Mouse (Mus musculus): ENCODE measurements around the gene B4gat1. TPM values are rescaled to one million over a fixed set of nuclear protein-coding genes. Genes with fewer than 3 reads are reported as not detected.

The B4gat1 gene
- total and polyA plus RNA-seq, 3 experiments = 6.9 to 9.6 TPM; not detected in 1

- DNase-seq (ENCODE audit: low read depth, low spot score) = no peak
- Histone ChIP-seq H3K4me1 (ENCODE audit: control insufficient read depth in 1 of 2, insufficient read depth in 2 of 2, low read length in 2 of 2) (peaks cover 5 to 21% of the 10 kb centered on the region in 2 experiments), H3K36me3 (ENCODE audit: control insufficient read depth in 1 of 2, insufficient read depth in 2 of 2, low read length in 2 of 2) (no peaks in the 10 kb centered on the region), H3K4me3 (ENCODE audit: control insufficient read depth in 1 of 2, insufficient read depth in 1 of 2, low read depth in 2 of 2, low read length in 2 of 2) (peak overlapping the region; percentile 8 to 56; a peak in 3 of 4 replicates), H3K79me2 (ENCODE audit: control insufficient read depth, insufficient read depth, low read length, poor library complexity) (peaks cover 2% of the 10 kb centered on the region; the same call in 1 of the 2 replicates), H3K9me3 (replicated peaks; ENCODE audit: insufficient read depth, low read length) (no peaks in the 10 kb centered on the region), H3K27me3 (ENCODE audit: control insufficient read depth in 1 of 2, insufficient read depth in 2 of 2, low read length in 2 of 2) (no peaks in the 10 kb centered on the region), H3K9ac (ENCODE audit: control insufficient read depth, low read depth, low read length, poor library complexity, severe bottlenecking) (no peak overlapping the region; the same call in 1 of the 2 replicates), H3K27ac (ENCODE audit: control insufficient read depth, low read depth, low read length) (no peak overlapping the region)
- TF ChIP-seq SIN3A (IDR thresholded peaks at IDR 0.05; ENCODE audit: low read length) = no peak
- no peak for TF ChIP-seq CTCF (IDR thresholded peaks at IDR 0.05 in 2 of 3, conservative IDR thresholded peaks at IDR 0.05 in 1 of 3; ENCODE audit: control insufficient read depth in 1 of 3, insufficient read depth in 1 of 3, low read depth in 2 of 3, low read length in 3 of 3, poor library complexity in 1 of 3, severe bottlenecking in 1 of 3)
- TF ChIP-seq NRF1 (IDR thresholded peaks at IDR 0.05; ENCODE audit: insufficient read depth, low read depth, low read length, poor library complexity, severe bottlenecking) = no peak
These were observed 34.9 kb downstream of the B4gat1 start for GRCm38 (mm10) chr19:5073518-5073917.

GRCm38 (mm10) chr19:5079279-5079678 is 40.7 kb downstream of the B4gat1 start:
- Histone ChIP-seq H3K27ac (ENCODE audit: control insufficient read depth, low read depth, low read length) (no peak overlapping the region), H3K4me1 (ENCODE audit: control insufficient read depth in 1 of 2, insufficient read depth in 2 of 2, low read length in 2 of 2) (no peaks in the 10 kb centered on the region), H3K79me2 (ENCODE audit: control insufficient read depth, insufficient read depth, low read length, poor library complexity) (no peaks in the 10 kb centered on the region), H3K9ac (ENCODE audit: control insufficient read depth, low read depth, low read length, poor library complexity, severe bottlenecking) (no peak overlapping the region), H3K27me3 (ENCODE audit: control insufficient read depth in 1 of 2, insufficient read depth in 2 of 2, low read length in 2 of 2) (peaks cover 0 to 6% of the 10 kb centered on the region in 2 experiments; a peak in 2 of 4 replicates), H3K9me3 (replicated peaks; ENCODE audit: insufficient read depth, low read length) (no peaks in the 10 kb centered on the region), H3K36me3 (ENCODE audit: control insufficient read depth in 1 of 2, insufficient read depth in 2 of 2, low read length in 2 of 2) (no peaks in the 10 kb centered on the region), H3K4me3 (ENCODE audit: control insufficient read depth in 1 of 2, insufficient read depth in 1 of 2, low read depth in 2 of 2, low read length in 2 of 2) (no peak overlapping the region)
- TF ChIP-seq CTCF (IDR thresholded peaks at IDR 0.05 in 2 of 3, conservative IDR thresholded peaks at IDR 0.05 in 1 of 3; ENCODE audit: control insufficient read depth in 1 of 3, insufficient read depth in 1 of 3, low read depth in 2 of 3, low read length in 3 of 3, poor library complexity in 1 of 3, severe bottlenecking in 1 of 3) (peak; percentile 2 to 49 (median 13); a peak in 2 of 6 replicates), MXI1 (IDR thresholded peaks at IDR 0.05; ENCODE audit: low read depth, low read length) (no peak), RAD21 (IDR thresholded peaks at IDR 0.05; ENCODE audit: low read depth, low read length) (peak; percentile 33), SMC3 (IDR thresholded peaks at IDR 0.05; ENCODE audit: low read depth, low read length) (peak; percentile 35), MYC (IDR thresholded peaks at IDR 0.05; ENCODE audit: low read depth, low read length) (peak; percentile 29; the same call in 1 of the 2 replicates), CHD2 (IDR thresholded peaks at IDR 0.05; ENCODE audit: low read length) (no peak)
- no peak for DNase-seq (ENCODE audit: low read depth, low spot score)

GRCm38 (mm10) chr19:5082005-5082404 is 43.4 kb downstream of the B4gat1 start:
- DNase-seq (ENCODE audit: low read depth, low spot score) = no peak
- Histone ChIP-seq H3K4me3 (ENCODE audit: control insufficient read depth in 1 of 2, insufficient read depth in 1 of 2, low read depth in 2 of 2, low read length in 2 of 2) (no peak overlapping the region), H3K27me3 (ENCODE audit: control insufficient read depth in 1 of 2, insufficient read depth in 2 of 2, low read length in 2 of 2) (peaks cover 5 to 20% of the 10 kb centered on the region in 2 experiments), H3K79me2 (ENCODE audit: control insufficient read depth, insufficient read depth, low read length, poor library complexity) (no peaks in the 10 kb centered on the region), H3K36me3 (ENCODE audit: control insufficient read depth in 1 of 2, insufficient read depth in 2 of 2, low read length in 2 of 2) (no peaks in the 10 kb centered on the region), H3K4me1 (ENCODE audit: control insufficient read depth in 1 of 2, insufficient read depth in 2 of 2, low read length in 2 of 2) (no peaks in the 10 kb centered on the region), H3K27ac (ENCODE audit: control insufficient read depth, low read depth, low read length) (no peak overlapping the region), H3K9me3 (replicated peaks; ENCODE audit: insufficient read depth, low read length) (no peaks in the 10 kb centered on the region), H3K9ac (ENCODE audit: control insufficient read depth, low read depth, low read length, poor library complexity, severe bottlenecking) (no peak overlapping the region)
- TF ChIP-seq ZNF384 (IDR thresholded peaks at IDR 0.05; ENCODE audit: low read depth, low read length) = no peak
- TF ChIP-seq KAT2A (conservative IDR thresholded peaks at IDR 0.05; ENCODE audit: low read depth, low read length) = no peak
- TF ChIP-seq BHLHE40 (IDR thresholded peaks at IDR 0.05; ENCODE audit: borderline replicate concordance, low read depth, low read length) = no peak
- no peak for TF ChIP-seq HCFC1 (IDR thresholded peaks at IDR 0.05; ENCODE audit: low read depth, low read length)
- TF ChIP-seq SMC3 (IDR thresholded peaks at IDR 0.05; ENCODE audit: low read depth, low read length) = no peak
- no peak for TF ChIP-seq ZC3H11A (IDR thresholded peaks at IDR 0.05; ENCODE audit: low read depth, low read length)
- no peak for TF ChIP-seq NRF1 (IDR thresholded peaks at IDR 0.05; ENCODE audit: insufficient read depth, low read depth, low read length, poor library complexity, severe bottlenecking)
- no peak for TF ChIP-seq GABPA (IDR thresholded peaks at IDR 0.05; ENCODE audit: low read depth, low read length)
- no peak for TF ChIP-seq POLR2AphosphoS2 (IDR thresholded peaks at IDR 0.05; ENCODE audit: low read length)
- no peak for TF ChIP-seq USF1 (IDR thresholded peaks at IDR 0.05; ENCODE audit: low read depth, low read length)
- no peak for TF ChIP-seq POLR2AphosphoS5 (IDR thresholded peaks at IDR 0.05; ENCODE audit: borderline replicate concordance, low read depth, low read length)
- no peak for TF ChIP-seq NELFE (IDR thresholded peaks at IDR 0.05; ENCODE audit: low read depth, low read length)
- no peak for TF ChIP-seq TAL1 (IDR thresholded peaks at IDR 0.05; ENCODE audit: low read length)

All from MEL (cell line).